Mouse (Mus musculus): Measurements from ENCODE around the gene Stt3b.

The Stt3b gene

GRCm38 (mm10) chr9:115259866-115260265 lies 50.4 kb downstream of the Stt3b start:
- DNase-seq: no peak

GRCm38 (mm10) chr9:115257733-115258286 lies 52.4 kb downstream of the Stt3b start:
- no peak for DNase-seq

- DNase-seq: no peak
These were observed 61.1 kb downstream of the Stt3b start for GRCm38 (mm10) chr9:115249145-115249544.

DNA sequence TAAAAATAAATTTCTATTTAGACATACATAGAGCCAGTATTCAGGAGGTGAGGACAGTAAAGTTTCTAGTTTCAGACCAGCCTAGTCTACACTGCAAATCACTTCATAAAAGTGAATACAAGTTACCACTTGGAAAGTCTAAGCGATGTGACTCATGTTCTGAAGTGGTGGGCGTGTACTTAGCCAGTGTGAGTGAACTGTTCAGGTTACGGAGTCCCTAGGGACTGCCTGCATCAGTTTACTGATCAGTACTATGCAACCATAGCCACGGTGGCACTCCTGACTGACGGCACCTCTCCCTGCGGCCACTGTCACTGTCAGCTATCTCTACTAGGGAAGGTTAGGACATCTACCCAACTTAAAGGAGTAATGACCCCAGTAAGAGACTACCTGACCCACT lies 65.1 kb downstream of the Stt3b start:
- no peak for DNase-seq

DNA sequence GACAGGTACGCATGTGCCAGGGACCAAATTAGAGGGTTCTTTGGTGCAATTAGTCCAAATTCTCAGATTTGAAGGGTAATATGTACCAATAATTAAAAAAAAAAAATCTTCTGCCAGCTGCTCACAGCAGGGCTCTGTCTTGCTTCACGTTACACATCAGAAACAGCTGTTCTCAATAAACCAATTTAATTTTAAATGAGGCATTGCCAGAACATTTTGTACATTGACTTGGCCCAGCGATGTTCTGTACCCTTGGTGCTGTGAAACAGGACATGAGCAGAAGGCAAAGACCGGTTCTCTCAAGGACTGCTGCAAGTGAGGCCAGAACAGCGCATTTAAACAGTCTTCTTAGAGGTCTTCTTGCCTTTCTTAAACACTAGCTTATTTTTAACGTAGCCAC lies 66.6 kb downstream of the Stt3b start:
- DNase-seq: no peak

GRCm38 (mm10) chr9:115239861-115240260 lies 70.4 kb downstream of the Stt3b start:
- no peak for DNase-seq

DNA sequence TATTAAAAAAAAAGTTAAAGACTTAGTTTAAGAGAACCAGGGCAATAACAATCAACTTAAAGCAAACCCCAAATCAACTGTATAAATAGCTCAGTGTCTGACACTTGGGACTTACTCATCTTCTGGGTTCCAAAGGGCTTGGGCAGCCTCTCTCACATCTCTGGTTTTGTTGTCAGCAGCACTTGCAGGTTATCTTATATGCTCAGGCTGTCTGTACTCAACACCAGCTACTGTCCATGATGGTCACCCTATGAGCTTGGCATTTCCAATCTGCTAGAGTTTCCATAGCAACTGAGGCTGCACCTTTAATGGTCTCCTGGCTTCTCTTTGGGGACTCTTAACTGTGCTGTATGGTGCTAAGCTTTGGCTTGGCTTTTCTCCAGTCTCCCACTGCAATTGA lies 72.3 kb downstream of the Stt3b start:
- DNase-seq: no peak

GRCm38 (mm10) chr9:115236352-115236841 lies 73.8 kb downstream of the Stt3b start:
- no peak for DNase-seq

- DNase-seq: no peak
These were observed 75.7 kb downstream of the Stt3b start for GRCm38 (mm10) chr9:115234561-115234960.

DNA sequence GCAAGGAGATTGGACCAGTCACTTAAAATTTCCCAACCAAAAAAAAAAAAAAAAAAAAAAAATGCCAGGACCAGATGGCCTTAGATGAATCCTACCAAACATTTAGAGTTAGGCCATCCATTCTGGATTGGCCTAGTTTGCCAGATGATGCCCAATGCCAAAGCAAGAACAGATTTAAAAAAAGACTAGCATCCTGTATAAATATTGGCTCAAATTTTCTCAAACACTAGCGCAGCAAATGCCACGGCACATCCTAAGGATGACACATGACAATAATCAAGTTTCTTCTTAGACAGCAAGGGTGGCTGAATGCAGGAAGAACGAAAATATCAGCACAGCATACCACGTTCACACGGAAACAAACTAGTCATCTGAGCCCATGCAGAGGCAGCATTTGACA lies 76.5 kb downstream of the Stt3b start:
- DNase-seq: no peak

DNA sequence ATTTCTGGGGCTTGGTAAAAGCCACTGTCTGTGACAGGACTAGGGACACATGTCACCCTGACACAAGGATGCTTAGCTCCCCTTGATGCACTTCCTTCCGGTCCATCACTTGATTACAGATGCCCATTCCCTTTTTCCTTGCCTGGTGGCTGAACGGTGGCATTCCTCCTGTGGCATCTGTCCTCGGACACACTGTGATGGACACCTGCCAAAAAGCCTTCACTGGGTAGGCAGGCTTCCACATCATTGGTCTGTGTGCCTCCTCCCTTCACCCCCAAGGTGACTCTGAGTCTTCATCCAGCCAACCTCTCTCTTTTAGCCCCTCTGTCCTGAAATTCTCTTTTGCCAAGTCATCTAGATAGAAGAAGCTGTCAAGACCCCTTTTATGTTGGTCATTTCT lies 78.7 kb downstream of the Stt3b start:
- no peak for DNase-seq

- no peak for DNase-seq
These were observed 80.1 kb downstream of the Stt3b start for GRCm38 (mm10) chr9:115230141-115230540.

DNA sequence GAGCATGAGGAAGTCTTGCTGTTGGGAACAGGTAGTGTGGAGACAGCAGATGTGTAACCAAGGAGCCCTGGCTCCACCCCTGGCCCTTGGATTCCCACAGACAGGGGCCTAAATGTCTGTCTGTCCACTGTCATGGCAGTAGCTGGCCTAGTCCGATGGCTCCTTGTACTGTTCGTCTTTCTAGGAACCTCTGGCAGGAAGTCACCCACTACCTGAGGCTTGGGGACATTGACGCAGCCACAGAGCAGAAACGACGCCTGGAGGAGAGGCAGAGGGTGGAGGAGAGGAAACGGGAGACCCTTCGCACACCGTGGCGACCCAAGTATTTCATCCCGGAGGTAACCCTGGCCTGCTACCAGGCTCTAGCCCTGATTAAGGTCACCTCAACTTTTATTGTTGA lies 80.5 kb downstream of the Stt3b start:
- DNase-seq: no peak

GRCm38 (mm10) chr9:115229145-115229544 lies 81.1 kb downstream of the Stt3b start:
- no peak for DNase-seq

DNA sequence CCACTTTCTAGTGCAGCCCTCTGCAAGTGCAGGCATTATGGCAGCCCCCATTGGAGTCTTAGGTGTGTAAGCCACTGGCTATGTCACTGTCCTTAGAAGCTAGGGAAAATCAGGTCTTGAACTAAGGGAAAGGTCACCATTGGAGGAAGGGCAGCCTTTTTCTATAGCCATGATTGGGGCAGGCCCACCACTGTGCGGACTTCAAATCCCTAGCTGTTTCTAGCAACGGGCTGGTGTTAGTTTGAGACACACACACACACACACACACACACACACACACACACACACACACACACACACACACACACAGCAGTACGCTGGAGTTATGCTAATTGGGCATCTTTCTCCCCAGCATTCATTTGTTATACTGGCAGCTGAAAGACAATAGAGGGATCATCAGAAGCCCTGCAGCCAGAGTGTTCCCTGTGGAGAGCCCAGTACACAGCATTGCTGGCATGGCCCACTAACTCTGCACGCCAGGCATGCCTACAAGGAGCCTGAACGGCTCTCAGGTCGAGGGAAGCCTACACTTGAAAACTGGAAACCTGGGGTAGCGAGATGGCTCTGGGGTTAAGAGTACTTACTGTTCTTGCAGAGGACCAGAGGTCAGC lies 85.4 kb downstream of the Stt3b start:
- no peak for DNase-seq

GRCm38 (mm10) chr9:115221265-115221664 lies 89.0 kb downstream of the Stt3b start:
- no peak for DNase-seq

DNA sequence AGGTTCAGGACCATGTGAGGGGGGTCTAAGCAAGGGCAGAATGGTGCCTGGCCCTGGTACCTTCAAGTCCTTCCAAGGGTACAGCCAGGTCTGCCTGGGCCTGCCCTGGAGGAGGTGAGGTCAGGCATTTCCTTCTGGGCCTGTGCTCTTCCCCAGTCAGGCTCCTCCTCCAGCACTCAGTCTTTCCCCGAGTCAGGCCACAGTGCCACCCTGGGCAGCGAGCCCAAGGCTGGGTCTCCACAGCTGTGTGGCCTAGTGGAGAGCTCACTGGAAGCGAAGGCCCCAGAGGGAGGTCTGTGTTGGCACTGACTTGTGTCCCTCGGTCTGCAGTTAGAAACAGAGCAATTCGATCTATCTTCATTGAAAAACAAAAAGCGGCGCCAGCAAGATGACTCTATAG lies 89.8 kb downstream of the Stt3b start:
- DNase-seq: no peak

DNA sequence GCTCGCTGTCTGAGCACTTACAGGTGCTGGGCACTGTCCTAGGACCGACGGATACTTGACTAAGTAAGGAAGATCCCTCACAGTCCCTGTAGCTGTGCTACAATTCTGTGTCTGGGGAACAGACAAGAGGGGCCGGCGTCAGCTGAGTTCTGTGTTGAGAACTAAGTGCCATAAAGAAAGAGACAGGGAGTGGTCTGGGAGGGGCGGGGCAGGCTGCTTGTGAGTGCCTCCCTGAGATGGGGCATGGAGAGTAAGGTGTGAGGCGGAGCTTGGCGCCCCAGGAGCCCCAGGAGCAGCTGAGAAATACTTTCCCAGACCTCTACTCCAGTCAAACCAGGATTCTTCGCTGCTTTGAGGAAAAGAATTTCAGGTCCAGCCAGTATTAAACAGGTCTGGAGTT lies 92.2 kb downstream of the Stt3b start:
- no peak for DNase-seq

- DNase-seq: no peak
These were observed 94.2 kb downstream of the Stt3b start for GRCm38 (mm10) chr9:115215830-115216701.

DNA sequence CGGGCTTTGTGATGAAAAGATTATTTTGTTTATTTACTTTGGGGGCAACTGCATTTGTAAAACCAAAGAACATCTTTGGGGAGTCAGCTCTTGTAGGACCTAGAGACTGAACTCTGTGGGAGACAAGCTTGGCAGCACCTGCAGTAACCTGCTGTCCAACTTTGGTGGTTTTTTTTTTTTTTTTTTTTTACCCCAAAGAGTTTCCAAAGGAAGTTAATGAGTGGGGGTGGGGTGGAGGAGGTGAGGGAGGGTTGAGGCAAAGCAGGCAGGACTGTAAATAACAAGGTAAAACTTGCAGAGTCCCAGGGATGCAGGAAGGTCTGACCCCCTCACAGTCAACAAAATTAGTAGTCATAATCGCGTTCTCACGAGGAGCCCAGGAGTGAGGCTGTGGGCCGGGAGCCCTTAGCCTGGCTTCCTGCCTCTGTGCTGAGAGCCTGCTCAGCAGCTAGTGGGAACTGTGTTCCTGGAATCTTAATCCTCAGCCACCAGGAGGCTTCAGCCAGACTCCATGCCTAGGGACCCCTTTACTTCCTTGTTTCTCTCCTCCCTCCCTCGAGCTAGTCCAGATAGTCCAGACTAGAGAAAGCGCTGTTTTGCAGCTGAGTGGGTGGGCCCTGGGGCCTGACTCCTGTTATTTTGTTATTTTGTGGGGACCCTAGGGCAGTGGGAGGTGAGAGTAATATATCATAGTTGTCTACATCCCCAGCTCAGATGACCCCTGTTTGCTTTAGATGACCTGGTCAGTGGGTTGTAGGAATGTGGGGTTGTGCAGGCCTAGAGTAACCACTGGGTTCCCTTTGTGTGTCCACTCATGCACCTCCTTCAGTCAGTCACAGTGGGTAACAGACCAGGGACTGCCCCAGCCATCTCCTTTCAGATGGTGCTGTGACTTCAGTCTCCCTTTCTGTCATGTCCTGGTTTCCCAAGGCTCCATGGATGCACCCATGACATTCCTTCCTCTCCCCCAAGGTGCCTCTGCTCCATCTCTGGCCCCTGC lies 95.3 kb downstream of the Stt3b start:
- DNase-seq: no peak

DNA sequence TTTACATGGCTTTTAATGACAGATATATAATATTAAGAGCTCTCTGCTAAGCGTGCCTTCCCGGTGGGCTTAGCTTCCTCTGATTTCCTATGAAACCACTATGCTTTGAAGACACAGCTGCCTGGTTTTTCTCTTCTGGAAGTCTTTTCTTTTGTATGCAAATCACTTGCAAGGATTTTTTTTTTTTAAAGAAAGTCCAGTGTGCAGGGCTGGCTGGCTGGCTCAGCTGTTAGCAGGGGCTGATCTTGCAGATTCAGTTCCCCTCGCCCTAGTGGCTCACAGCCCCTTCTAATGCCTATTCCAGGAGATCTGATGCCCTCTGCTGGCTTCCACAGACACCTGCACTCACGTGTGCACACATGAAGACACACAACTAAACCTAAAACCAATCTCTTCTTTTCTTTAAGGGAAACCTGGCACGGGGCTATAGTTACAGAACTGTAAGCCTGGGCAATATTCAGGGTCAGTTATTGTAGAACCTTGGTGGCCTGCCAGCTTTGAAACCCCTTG lies 96.4 kb downstream of the Stt3b start:
- no peak for DNase-seq

- DNase-seq: no peak
These were observed 99.7 kb downstream of the Stt3b start for GRCm38 (mm10) chr9:115210535-115210934.

DNA sequence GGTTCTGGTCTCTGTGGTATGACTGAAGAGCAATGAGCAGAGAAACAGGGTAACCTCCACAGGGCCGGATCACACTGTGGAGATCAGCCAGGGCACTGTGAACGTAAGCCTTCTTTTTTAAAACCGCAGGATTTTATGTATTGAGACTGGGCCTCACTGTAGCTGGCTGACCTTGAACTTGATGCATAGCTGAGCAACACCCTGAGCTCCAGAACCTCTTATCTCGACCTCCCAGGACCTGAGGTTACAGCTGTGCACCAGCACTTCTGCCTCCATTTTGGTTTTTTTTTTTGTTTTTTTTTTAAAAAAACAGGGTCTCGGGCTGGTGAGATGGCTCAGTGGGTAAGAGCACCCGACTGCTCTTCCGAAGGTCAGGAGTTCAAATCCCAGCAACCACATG lies 100.5 kb downstream of the Stt3b start:
- DNase-seq: no peak
